Mouse (Mus musculus) MEL (cell line): Measurements from ENCODE around the gene Sh3pxd2b. TPM values are rescaled to one million over a fixed set of nuclear protein-coding genes. Genes with fewer than 3 reads are reported as not detected.

Source experiments
- DNase-seq: peaks from one replicate; pipeline ENCODE4 v3.0.0; 2011; ENCODE audit warnings: low read depth, low spot score
- H3K27ac ChIP-seq: 2 replicates; pipeline ENCODE4 v1.5.1; 2012; ENCODE audit warnings: low read depth, mild to moderate bottlenecking, control low read depth, low read length, moderate library complexity; ENCODE audit not compliant: control insufficient read depth
- H3K27me3 ChIP-seq, 2 experiments: fragments of 150-350 bp in 1 of 2; sonication (generic) in 1 of 2; 2 replicates each; pipeline ENCODE4 v1.6.1; 2012; ENCODE audit warnings: low read length in 2 of 2, mild to moderate bottlenecking in 2 of 2, improper control_type of control experiment in 1 of 2, moderate library complexity in 1 of 2; ENCODE audit not compliant: insufficient read depth in 2 of 2, control insufficient read depth in 1 of 2
- H3K36me3 ChIP-seq, 2 experiments: 2 replicates each; pipeline ENCODE4 v1.6.1; 2012 to 2014; ENCODE audit warnings: low read length in 2 of 2, improper control_type of control experiment in 1 of 2, inconsistent platforms in 1 of 2, mild to moderate bottlenecking in 1 of 2; ENCODE audit not compliant: insufficient read depth in 2 of 2, control insufficient read depth in 1 of 2
- H3K4me1 ChIP-seq, 2 experiments: fragments of 150-350 bp in 1 of 2; sonication (generic) in 1 of 2; 2 replicates each; pipeline ENCODE4 v1.6.1; 2012; ENCODE audit warnings: low read length in 2 of 2, improper control_type of control experiment in 1 of 2, mild to moderate bottlenecking in 1 of 2; ENCODE audit not compliant: insufficient read depth in 2 of 2, control insufficient read depth in 1 of 2
- H3K4me3 ChIP-seq, 2 experiments: fragments of 150-350 bp in 1 of 2; sonication (generic) in 1 of 2; 2 replicates each; pipeline ENCODE4 v1.5.1; 2012; ENCODE audit warnings: low read depth in 2 of 2, low read length in 2 of 2, mild to moderate bottlenecking in 2 of 2, moderate library complexity in 2 of 2, control low read depth in 1 of 2, improper control_type of control experiment in 1 of 2; ENCODE audit not compliant: control insufficient read depth in 1 of 2, insufficient read depth in 1 of 2
- H3K79me2 ChIP-seq: 2 replicates; pipeline ENCODE4 v1.6.1; 2012; ENCODE audit warnings: mild to moderate bottlenecking, low read length, moderate library complexity; ENCODE audit not compliant: control insufficient read depth, poor library complexity, insufficient read depth
- H3K9ac ChIP-seq: 2 replicates; pipeline ENCODE4 v1.6.1; 2012; ENCODE audit warnings: low read depth, mild to moderate bottlenecking, control low read depth, low read length, moderate library complexity; ENCODE audit not compliant: control insufficient read depth, poor library complexity, severe bottlenecking
- H3K9me3 ChIP-seq: fragments of 150-350 bp; sonication (generic); replicated peaks from 2 replicates; pipeline ENCODE4 v1.6.1; 2012; ENCODE audit warnings: mild to moderate bottlenecking, low read length, improper control_type of control experiment, moderate library complexity; ENCODE audit not compliant: insufficient read depth
- CHD2 ChIP-seq: IDR thresholded peaks from 2 replicates; pipeline ENCODE4 v1.6.1; 2011; ENCODE audit warnings: low read length, improper control_type of control experiment
- CTCF ChIP-seq, 3 experiments: IDR thresholded peaks in 2 of 3; conservative IDR thresholded peaks in 1 of 3; 2 replicates each; pipeline ENCODE4 v1.5.1; 2011 to 2012; ENCODE audit warnings: low read length in 3 of 3, low read depth in 2 of 3, mild to moderate bottlenecking in 2 of 3, improper control_type of control experiment in 1 of 3, inconsistent platforms in 1 of 3, mixed read lengths in 1 of 3, moderate library complexity in 1 of 3; ENCODE audit not compliant: control insufficient read depth in 1 of 3, insufficient read depth in 1 of 3, poor library complexity in 1 of 3, severe bottlenecking in 1 of 3
- GATA1 ChIP-seq: IDR thresholded peaks from 2 replicates; pipeline ENCODE4 v1.6.1; 2011; ENCODE audit warnings: low read depth, low read length, improper control_type of control experiment
- JUND ChIP-seq: IDR thresholded peaks from 2 replicates; pipeline ENCODE4 v1.6.1; 2011; ENCODE audit warnings: low read depth, mild to moderate bottlenecking, improper control_type of control experiment, low read length
- KAT2A ChIP-seq: conservative IDR thresholded peaks from 2 replicates; pipeline ENCODE4 v1.6.1; 2012; ENCODE audit warnings: low read depth, low read length, improper control_type of control experiment, inconsistent platforms
- MAFK ChIP-seq: IDR thresholded peaks from 2 replicates; pipeline ENCODE4 v1.6.1; 2011; ENCODE audit warnings: low read depth, mild to moderate bottlenecking, low read length, improper control_type of control experiment, borderline replicate concordance
- NELFE ChIP-seq: IDR thresholded peaks from 2 replicates; pipeline ENCODE4 v1.6.1; 2011; ENCODE audit warnings: low read depth, low read length, improper control_type of control experiment
- POLR2A ChIP-seq, 2 experiments: IDR thresholded peaks; 2 replicates each; pipeline ENCODE4 v1.6.1; 2011 to 2012; ENCODE audit warnings: low read length in 2 of 2, mild to moderate bottlenecking in 2 of 2, control low read depth in 1 of 2, improper control_type of control experiment in 1 of 2, low read depth in 1 of 2, moderate library complexity in 1 of 2; ENCODE audit not compliant: control insufficient read depth in 1 of 2, insufficient read depth in 1 of 2, poor library complexity in 1 of 2
- RAD21 ChIP-seq: IDR thresholded peaks from 2 replicates; pipeline ENCODE4 v1.6.1; 2011; ENCODE audit warnings: mild to moderate bottlenecking, low read depth, low read length, improper control_type of control experiment
- ZKSCAN1 ChIP-seq: IDR thresholded peaks from 2 replicates; pipeline ENCODE4 v1.6.1; 2012; ENCODE audit warnings: low read depth, mild to moderate bottlenecking, inconsistent platforms, low read length, improper control_type of control experiment, moderate library complexity
- polyA plus RNA-seq, 2 experiments: library from polyadenylated mRNA; stranded (reverse) in 1 of 2; unstranded in 1 of 2; fragments of >175 nt in 1 of 2; fragments of >200 nt in 1 of 2; gene quantifications; 2 replicates each; pipeline versions ENCODE4 v1.2.1 to v1.2.4; 2012; ENCODE audit warnings: low replicate concordance in 2 of 2, low read depth in 1 of 2; ENCODE audit not compliant: insufficient read length in 2 of 2, insufficient read depth in 1 of 2, missing spikeins in 1 of 2
- total RNA-seq: library from RNA; depleted of rRNA; stranded (reverse); fragments of 300-350 nt; gene quantifications from 2 replicates; pipeline ENCODE4 v1.2.3, GENCODE M21; 2012

The Sh3pxd2b gene
- total and polyA plus RNA-seq, 3 experiments: 9.6 to 17.0 TPM; not detected in 1

DNA sequence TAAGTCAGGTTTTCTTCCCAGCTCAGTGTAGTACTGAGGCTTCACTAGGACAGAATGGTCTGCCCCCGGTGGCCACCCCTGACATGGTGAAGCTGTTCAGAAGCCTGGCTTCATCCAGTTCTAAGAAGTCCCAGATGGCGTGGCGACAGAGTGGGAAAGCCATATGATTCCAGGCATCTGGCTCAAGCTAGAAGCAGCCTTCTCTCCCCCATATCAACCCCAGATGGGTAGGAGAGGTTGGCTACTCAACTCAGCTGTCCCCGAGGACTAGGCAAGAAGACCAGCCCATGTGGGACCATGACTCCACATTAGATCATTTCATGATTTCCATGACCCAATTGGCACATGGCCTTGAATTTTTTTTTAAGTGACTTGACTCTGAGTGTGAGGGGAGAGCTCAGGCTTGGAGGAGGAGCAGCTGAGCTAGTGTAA is 27.5 kb downstream of the Sh3pxd2b start:
- no peaks in the 10 kb centered on the region; a peak in 1 of 4 replicates for H3K36me3 ChIP-seq
- peak; percentile 24 for DNase-seq
- no peak overlapping the region for H3K27ac ChIP-seq
- no peaks in the 10 kb centered on the region for H3K27me3 ChIP-seq
- TF ChIP-seq CHD2 (no peak), CTCF (IDR thresholded peaks at IDR 0.05 in 2 of 3, conservative IDR thresholded peaks at IDR 0.05 in 1 of 3; ENCODE audit: control insufficient read depth in 1 of 3, insufficient read depth in 1 of 3, low read depth in 2 of 3, low read length in 3 of 3, poor library complexity in 1 of 3, severe bottlenecking in 1 of 3) (peak; percentile 20 to 34 (median 28); a peak in 5 of 6 replicates)
- no peaks in the 10 kb centered on the region for H3K9me3 ChIP-seq
- no peak overlapping the region for H3K9ac ChIP-seq
- no peaks in the 10 kb centered on the region for H3K4me1 ChIP-seq
- no peaks in the 10 kb centered on the region for H3K79me2 ChIP-seq
- no peak overlapping the region for H3K4me3 ChIP-seq

GRCm38 (mm10) chr11:32376086-32376485 is 28.5 kb downstream of the Sh3pxd2b start:
- no peaks in the 10 kb centered on the region; a peak in 1 of 4 replicates for H3K36me3 ChIP-seq
- TF ChIP-seq KAT2A: no peak
- TF ChIP-seq POLR2A (IDR thresholded peaks at IDR 0.05; ENCODE audit: control insufficient read depth in 1 of 2, insufficient read depth in 1 of 2, low read depth in 1 of 2, low read length in 2 of 2, poor library complexity in 1 of 2): no peak
- TF ChIP-seq RAD21: no peak
- no peak for TF ChIP-seq NELFE

DNA sequence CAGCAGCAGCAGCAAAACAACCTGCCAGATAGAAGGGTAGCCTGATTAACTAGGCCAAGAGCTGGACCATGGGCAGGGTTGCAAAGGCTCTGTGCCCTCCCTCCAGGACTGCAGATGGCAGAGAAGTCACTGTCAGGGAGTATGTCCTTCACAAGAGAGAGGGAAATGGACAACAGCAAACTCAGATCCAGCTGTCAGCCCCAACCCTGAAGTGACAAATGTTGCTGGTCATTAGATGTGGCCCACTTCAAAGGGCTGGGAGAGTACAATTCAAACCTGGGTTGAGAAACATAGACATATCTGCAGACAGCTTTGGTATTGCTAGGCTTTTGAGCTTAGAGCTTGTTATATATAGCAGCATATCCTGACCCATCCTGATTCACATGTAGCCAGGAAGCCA is 32.3 kb downstream of the Sh3pxd2b start:
- Histone ChIP-seq H3K4me1 (no peaks in the 10 kb centered on the region), H3K4me3 (no peak overlapping the region), H3K79me2 (no peaks in the 10 kb centered on the region), H3K36me3 (no peaks in the 10 kb centered on the region; a peak in 2 of 4 replicates), H3K27ac (no peak overlapping the region), H3K9ac (no peak overlapping the region), H3K9me3 (no peaks in the 10 kb centered on the region), H3K27me3 (no peaks in the 10 kb centered on the region)
- TF ChIP-seq MAFK: no peak
- TF ChIP-seq GATA1: no peak
- TF ChIP-seq JUND: no peak
- TF ChIP-seq ZKSCAN1: no peak
- no peak for DNase-seq

More at GRCm38 (mm10) chr11:32376086-32376485, 28.5 kb downstream of the Sh3pxd2b start:
- H3K9me3 ChIP-seq: no peaks in the 10 kb centered on the region
- H3K27me3 ChIP-seq: no peaks in the 10 kb centered on the region
- no peak overlapping the region for H3K9ac ChIP-seq
- no peak overlapping the region for H3K27ac ChIP-seq
- no peak for DNase-seq
- no peaks in the 10 kb centered on the region for H3K4me1 ChIP-seq
- H3K4me3 ChIP-seq: no peak overlapping the region
- H3K79me2 ChIP-seq: no peaks in the 10 kb centered on the region
